In genomic region chr8:40150911-40151797, GRCm38 (mm10) we compare ENCODE assay signal across 8 mouse cellular contexts.
A peak's percentile ranks its signal among the peaks of the same experiment; 100 is the strongest.
DNase-seq lines count a peak whose midpoint lies in the region; ATAC-seq and TF ChIP-seq lines count a peak whose summit lies in the region.

No protein-coding gene starts in this region.

- WGBS in heart, embryonic 14.5 days: 19% methylated on average over 21 of the region's 21 CpGs
- 22% methylated on average over 21 of the region's 21 CpGs for WGBS in liver, adult 2 months

- no peak for ATAC-seq in heart, embryonic 14.5 days (ENCODE audit: insufficient number of reproducible peaks, insufficient read depth, low FRiP score, low read depth)

- no peaks in the 10 kb centered on the region for H3K79me2 ChIP-seq in CH12.LX (replicated peaks; ENCODE audit: control insufficient read depth, extremely low read depth, insufficient read depth, poor library complexity, severe bottlenecking)
- H3K79me2 ChIP-seq in liver, adult 2 months (ENCODE audit: control insufficient read depth, insufficient read depth, low read length): no peaks in the 10 kb centered on the region

- H3K9me3 ChIP-seq in CH12.LX (replicated peaks; ENCODE audit: low read length): no peaks in the 10 kb centered on the region
- H3K9me3 ChIP-seq in heart, embryonic 14.5 days (ENCODE audit: control insufficient read depth, low read length): no peaks in the 10 kb centered on the region

- in situ Hi-C loops in CH12.LX (cut with MboI; ENCODE audit: low pct_ligation_motif_present, low pct_unique_long_range_greater_than_20kb, low sequenced_read_pairs): loop anchor here (10.0 kb wide), 1 partner anchor 264 kb away; no protein-coding TSS in a partner anchor

- TF ChIP-seq CTCF in CH12.LX (conservative IDR thresholded peaks at IDR 0.05 in 1 of 2, IDR thresholded peaks at IDR 0.05 in 1 of 2; ENCODE audit: low read depth in 2 of 2, low read length in 2 of 2): peak; percentile 43 to 87
- TF ChIP-seq CTCF in liver, adult 2 months (IDR thresholded peaks at IDR 0.05; ENCODE audit: low read depth, low read length): peak; percentile 59

- peak overlapping the region; percentile 83 for H3K4me2 ChIP-seq in CH12.LX (ENCODE audit: insufficient read depth, low read depth, poor library complexity, severe bottlenecking)
- H3K4me2 ChIP-seq in heart, embryonic 14.5 days (ENCODE audit: low read length): peak overlapping the region; percentile 57

- DNase-seq in CH12.LX (ENCODE audit: extremely low read depth): peak; percentile 82
- peak; percentile 74 for DNase-seq in brain, adult 2 months (ENCODE audit: low read depth, low spot score)
- DNase-seq in fibroblast of lung, adult 2 months (ENCODE audit: low read depth): peak; percentile 19
- DNase-seq in kidney, postnatal 10 days: peak; percentile 81
- peak; percentile 15 for DNase-seq in liver, adult 2 months (ENCODE audit: extremely low read depth, low read depth, low spot score)
- DNase-seq in neural tube, embryonic 10.5 days (ENCODE audit: extremely low spot score, low spot score): peak; percentile 73
- peak; percentile 23 for DNase-seq in thymus, postnatal 0 days (ENCODE audit: low spot score)

- no peak for TF ChIP-seq POLR2A in CH12.LX (IDR thresholded peaks at IDR 0.05; ENCODE audit: low read depth, low read length)
- no peak for TF ChIP-seq POLR2A in liver, adult 2 months (IDR thresholded peaks at IDR 0.05; ENCODE audit: extremely low read depth, insufficient read depth, low read length)

- TF ChIP-seq EP300 in CH12.LX (IDR thresholded peaks at IDR 0.05; ENCODE audit: low read length): no peak

- no peaks in the 10 kb centered on the region for H3K27me3 ChIP-seq in CH12.LX (replicated peaks)
- no peaks in the 10 kb centered on the region for H3K27me3 ChIP-seq in heart, embryonic 14.5 days (ENCODE audit: control insufficient read depth, insufficient read depth, low read length)
- H3K27me3 ChIP-seq in liver, adult 2 months (ENCODE audit: control insufficient read depth, insufficient read depth, low read length): no peaks in the 10 kb centered on the region

- peaks cover 3 to 14% of the 10 kb centered on the region in 2 experiments; a peak in 3 of 4 replicates for H3K4me1 ChIP-seq in CH12.LX (ENCODE audit: control insufficient read depth in 1 of 2, insufficient read depth in 2 of 2)
- peaks cover 0 to 2% of the 10 kb centered on the region in 2 experiments; a peak in 1 of 4 replicates for H3K4me1 ChIP-seq in heart, embryonic 14.5 days (ENCODE audit: control insufficient read depth in 2 of 2, insufficient read depth in 2 of 2, low read length in 2 of 2)
- H3K4me1 ChIP-seq in liver, adult 2 months (ENCODE audit: control insufficient read depth, insufficient read depth, low read length): no peaks in the 10 kb centered on the region

- no peaks in the 10 kb centered on the region for H3K36me3 ChIP-seq in CH12.LX (replicated peaks in 1 of 2; ENCODE audit: control insufficient read depth in 1 of 2, insufficient read depth in 1 of 2, low read length in 1 of 2)
- H3K36me3 ChIP-seq in heart, embryonic 14.5 days (ENCODE audit: control insufficient read depth, insufficient read depth, low read length): no peaks in the 10 kb centered on the region
- no peaks in the 10 kb centered on the region for H3K36me3 ChIP-seq in liver, adult 2 months (ENCODE audit: control insufficient read depth, insufficient read depth, low read length)

- dilution Hi-C loops in CH12.LX (cut with MboI; ENCODE audit: extremely low pct_ligation_motif_present, extremely low pct_unique_long_range_greater_than_20kb, low sequenced_read_pairs): no loop called here

- no peak overlapping the region for H3K9ac ChIP-seq in CH12.LX (ENCODE audit: insufficient read depth, low read depth)
- H3K9ac ChIP-seq in heart, embryonic 14.5 days (ENCODE audit: low read length): peak overlapping the region; percentile 47; the same call in 1 of the 2 replicates
- no peak overlapping the region for H3K9ac ChIP-seq in liver, adult 2 months (ENCODE audit: low read depth, low read length)

- no peak overlapping the region for H3K27ac ChIP-seq in CH12.LX (ENCODE audit: insufficient read depth, low read depth)
- H3K27ac ChIP-seq in heart, embryonic 14.5 days (replicated peaks in 1 of 2; ENCODE audit: control insufficient read depth in 1 of 2, insufficient read depth in 1 of 2, low read depth in 2 of 2, low read length in 2 of 2): no peak overlapping the region
- no peak overlapping the region for H3K27ac ChIP-seq in liver, adult 2 months (replicated peaks; ENCODE audit: insufficient read depth, low read depth, low read length)

- H3K4me3 ChIP-seq in CH12.LX (replicated peaks in 1 of 3; ENCODE audit: low read depth in 2 of 3, low read length in 2 of 3, poor library complexity in 1 of 3): peak overlapping the region in 1 of 3 experiments; percentile 31
- H3K4me3 ChIP-seq in heart, embryonic 14.5 days (ENCODE audit: control insufficient read depth in 1 of 2, insufficient read depth in 1 of 2, low read depth in 1 of 2, low read length in 2 of 2): peak overlapping the region; percentile 3 to 13; a peak in 3 of 4 replicates
- H3K4me3 ChIP-seq in liver, adult 2 months (ENCODE audit: insufficient read depth, low read depth, low read length): no peak overlapping the region

- TF ChIP-seq RAD21 in CH12.LX (IDR thresholded peaks at IDR 0.05; ENCODE audit: low read depth, low read length): peak; percentile 89

TF ChIP-seq in CH12.LX, 34 proteins besides CTCF, POLR2A, EP300 and RAD21:
- no peak for TF ChIP-seq KAT2A (IDR thresholded peaks at IDR 0.05; ENCODE audit: insufficient replicate concordance, low read length)
- TF ChIP-seq TBP (conservative IDR thresholded peaks at IDR 0.05; ENCODE audit: low read depth, low read length): no peak
- peak; percentile 50; the same call in 1 of the 2 replicates for TF ChIP-seq MAX (IDR thresholded peaks at IDR 0.05; ENCODE audit: low read length)
- no peak for TF ChIP-seq ETS1 (conservative IDR thresholded peaks at IDR 0.05; ENCODE audit: low read depth, low read length)
- no peak for TF ChIP-seq MXI1 (IDR thresholded peaks at IDR 0.05; ENCODE audit: low read depth, low read length)
- peak; percentile 43; the same call in 1 of the 2 replicates for TF ChIP-seq IRF4 (IDR thresholded peaks at IDR 0.05; ENCODE audit: low read depth, low read length)
- TF ChIP-seq ZC3H11A (IDR thresholded peaks at IDR 0.05; ENCODE audit: low read depth, low read length): peak; percentile 53
- peak; percentile 80 for TF ChIP-seq SMC3 (IDR thresholded peaks at IDR 0.05; ENCODE audit: low read depth, low read length)
- 0 out of 2 replicates have a peak, but pooled peaks have one; percentile 29 for TF ChIP-seq ELF1 (IDR thresholded peaks at IDR 0.05; ENCODE audit: low read depth, low read length)
- no peak for TF ChIP-seq BHLHE40 (IDR thresholded peaks at IDR 0.05; ENCODE audit: low read depth, low read length)
- no peak for TF ChIP-seq TCF12 (IDR thresholded peaks at IDR 0.05; ENCODE audit: low read depth, low read length)
- TF ChIP-seq POLR2AphosphoS2 (IDR thresholded peaks at IDR 0.05; ENCODE audit: low read depth, low read length): no peak
- TF ChIP-seq NRF1 (IDR thresholded peaks at IDR 0.05; ENCODE audit: low read depth, low read length): no peak
- no peak for TF ChIP-seq ZNF384 (IDR thresholded peaks at IDR 0.05; ENCODE audit: low read depth, low read length)
- TF ChIP-seq MYC (IDR thresholded peaks at IDR 0.05; ENCODE audit: low read depth, low read length): no peak
- TF ChIP-seq NELFE (IDR thresholded peaks at IDR 0.05; ENCODE audit: low read depth, low read length): 0 out of 2 replicates have a peak, but pooled peaks have one; percentile 33

Comparison
In these comparisons a context has a peak if more than half of its experiments do, and no peak if none do; other contexts are left out.
1. DNase-seq: peak in every context shown above with its lines; median percentile 82 in CH12.LX; 81 in kidney, postnatal 10 days; 74 in brain, adult 2 months; 73 in neural tube, embryonic 10.5 days; 23 in thymus, postnatal 0 days; 19 in fibroblast of lung, adult 2 months; 15 in liver, adult 2 months.